ENCODE assay signal across 13 mouse cellular contexts in genomic region chr9:37021586-37022230, GRCm38 (mm10).
DNase-seq lines count a peak whose midpoint lies in the region; ATAC-seq lines count a peak whose summit lies in the region.
"Had no signal": no experiment of that assay in that cellular context is flagged by ENCODE, and none has a peak within 500 bp of the region (broad histone marks: within the 10 kb centered on the region; RNA-seq: fewer than 3 reads in every experiment).

No protein-coding gene starts in this region.

- H3K9ac ChIP-seq in forebrain, embryonic 12.5 days, result no peak overlapping the region
- no peak overlapping the region for H3K9ac ChIP-seq in forebrain, embryonic 16.5 days (replicated peaks; ENCODE audit: low read depth, low read length)
- no peak overlapping the region for H3K9ac ChIP-seq in kidney, embryonic 16.5 days (replicated peaks; ENCODE audit: low read length)
- no peak overlapping the region for H3K9ac ChIP-seq in forebrain, embryonic 15.5 days (replicated peaks)
- H3K9ac ChIP-seq in neural tube, embryonic 13.5 days, result no peak overlapping the region
- H3K9ac ChIP-seq: limb, embryonic 12.5 days; lung, embryonic 15.5 days had no signal

- no peak overlapping the region for H3K4me3 ChIP-seq in forebrain, embryonic 12.5 days (replicated peaks)
- no peak overlapping the region for H3K4me3 ChIP-seq in forebrain, embryonic 16.5 days (replicated peaks; ENCODE audit: low read length)
- no peak overlapping the region for H3K4me3 ChIP-seq in kidney, embryonic 16.5 days (ENCODE audit: low read length)
- no peak overlapping the region for H3K4me3 ChIP-seq in forebrain, embryonic 15.5 days
- H3K4me3 ChIP-seq in neural tube, embryonic 13.5 days, result no peak overlapping the region
- H3K4me3 ChIP-seq: limb, embryonic 12.5 days; lung, embryonic 15.5 days; myocyte had no signal

- H3K9me3 ChIP-seq in forebrain, embryonic 12.5 days, result no peaks in the 10 kb centered on the region
- no peaks in the 10 kb centered on the region for H3K9me3 ChIP-seq in forebrain, embryonic 16.5 days (ENCODE audit: control insufficient read depth, low read length)
- H3K9me3 ChIP-seq in kidney, embryonic 16.5 days (ENCODE audit: low read length), result no peaks in the 10 kb centered on the region
- H3K9me3 ChIP-seq in forebrain, embryonic 15.5 days, result no peaks in the 10 kb centered on the region
- H3K9me3 ChIP-seq in neural tube, embryonic 13.5 days, result no peaks in the 10 kb centered on the region
- H3K9me3 ChIP-seq: limb, embryonic 12.5 days; lung, embryonic 15.5 days had no signal

- peak overlapping the region; percentile 68 for H3K27ac ChIP-seq in forebrain, embryonic 12.5 days
- no peak overlapping the region for H3K27ac ChIP-seq in forebrain, embryonic 16.5 days (ENCODE audit: low read length)
- 0 out of 2 replicates have a peak overlapping the region, but pooled peaks have one; percentile 6 for H3K27ac ChIP-seq in kidney, embryonic 16.5 days (ENCODE audit: low read length)
- 0 out of 2 replicates have a peak overlapping the region, but pooled peaks have one; percentile 22 for H3K27ac ChIP-seq in forebrain, embryonic 15.5 days (replicated peaks)
- H3K27ac ChIP-seq in neural tube, embryonic 13.5 days (replicated peaks), result peak overlapping the region; percentile 46
- H3K27ac ChIP-seq: limb, embryonic 12.5 days; lung, embryonic 15.5 days had no signal

- peak; percentile 39 for ATAC-seq in forebrain, embryonic 12.5 days (ENCODE audit: low FRiP score)
- ATAC-seq in forebrain, embryonic 16.5 days, result no peak
- ATAC-seq in kidney, embryonic 16.5 days (ENCODE audit: low FRiP score, low TSS enrichment), result peak; percentile 46; the same call in 1 of the 2 replicates
- no peak; the same call in 1 of the 2 replicates for ATAC-seq in forebrain, embryonic 15.5 days (replicated peaks)
- no peak for ATAC-seq in neural tube, embryonic 13.5 days (ENCODE audit: low read depth)

- no peaks in the 10 kb centered on the region; the same call in 1 of the 2 replicates for H3K27me3 ChIP-seq in forebrain, embryonic 12.5 days
- H3K27me3 ChIP-seq in forebrain, embryonic 16.5 days (replicated peaks; ENCODE audit: control insufficient read depth, insufficient read depth, low read length), result no peaks in the 10 kb centered on the region
- H3K27me3 ChIP-seq in kidney, embryonic 16.5 days (ENCODE audit: insufficient read depth, low read length), result no peaks in the 10 kb centered on the region
- no peaks in the 10 kb centered on the region for H3K27me3 ChIP-seq in forebrain, embryonic 15.5 days
- H3K27me3 ChIP-seq in neural tube, embryonic 13.5 days, result no peaks in the 10 kb centered on the region
- H3K27me3 ChIP-seq: lung, embryonic 15.5 days had no signal

- H3K36me3 ChIP-seq in forebrain, embryonic 12.5 days (replicated peaks), result no peaks in the 10 kb centered on the region
- no peaks in the 10 kb centered on the region for H3K36me3 ChIP-seq in forebrain, embryonic 16.5 days (ENCODE audit: control insufficient read depth, insufficient read depth)
- H3K36me3 ChIP-seq in kidney, embryonic 16.5 days (ENCODE audit: insufficient read depth, low read length), result no peaks in the 10 kb centered on the region
- H3K36me3 ChIP-seq in forebrain, embryonic 15.5 days, result no peaks in the 10 kb centered on the region
- H3K36me3 ChIP-seq in neural tube, embryonic 13.5 days, result no peaks in the 10 kb centered on the region
- H3K36me3 ChIP-seq: limb, embryonic 12.5 days; lung, embryonic 15.5 days had no signal

- peaks cover 51% of the 10 kb centered on the region for H3K4me1 ChIP-seq in forebrain, embryonic 12.5 days
- peaks cover 32% of the 10 kb centered on the region for H3K4me1 ChIP-seq in forebrain, embryonic 16.5 days (replicated peaks; ENCODE audit: control insufficient read depth, insufficient read depth, low read length)
- peaks cover 21% of the 10 kb centered on the region for H3K4me1 ChIP-seq in kidney, embryonic 16.5 days (ENCODE audit: insufficient read depth, low read length)
- H3K4me1 ChIP-seq in forebrain, embryonic 15.5 days, result peaks cover 38% of the 10 kb centered on the region
- peaks cover 68% of the 10 kb centered on the region for H3K4me1 ChIP-seq in neural tube, embryonic 13.5 days (replicated peaks)

- WGBS in forebrain, embryonic 12.5 days, result 19% methylated on average over 3 of the region's 3 CpGs
- 16% methylated on average over 3 of the region's 3 CpGs for WGBS in forebrain, embryonic 16.5 days
- 32% methylated on average over 3 of the region's 3 CpGs for WGBS in kidney, embryonic 16.5 days
- 19% methylated on average over 3 of the region's 3 CpGs for WGBS in forebrain, embryonic 15.5 days
- 18% methylated on average over 3 of the region's 3 CpGs for whole genome bisulfite sequencing in neural tube, embryonic 13.5 days

- DNase-seq in kidney, adult 8-10 months, result no peak
- DNase-seq in cerebellum, postnatal 4 days (ENCODE audit: low spot score in 2 of 2), result no peak
- no peak for DNase-seq in urinary bladder, postnatal 10 days (ENCODE audit: low spot score)
- DNase-seq: gastrocnemius, postnatal 14 days; right cerebral cortex, adult 18-20 months had no signal

- no peak overlapping the region for H3K4me2 ChIP-seq in forebrain, embryonic 12.5 days
- no peak overlapping the region for H3K4me2 ChIP-seq in forebrain, embryonic 16.5 days (ENCODE audit: low read length)
- no peak overlapping the region for H3K4me2 ChIP-seq in kidney, embryonic 16.5 days (replicated peaks; ENCODE audit: low read depth, low read length)
- H3K4me2 ChIP-seq in forebrain, embryonic 15.5 days (replicated peaks), result no peak overlapping the region
- no peak overlapping the region for H3K4me2 ChIP-seq in neural tube, embryonic 13.5 days
- H3K4me2 ChIP-seq: limb, embryonic 12.5 days; lung, embryonic 15.5 days had no signal

Comparison
In these comparisons a context has a peak if more than half of its experiments do, and no peak if none do; other contexts are left out.
1. ATAC-seq: peak in forebrain, embryonic 12.5 days (single experiment) and kidney, embryonic 16.5 days (single experiment); none in forebrain, embryonic 16.5 days (single experiment), forebrain, embryonic 15.5 days (single experiment) and neural tube, embryonic 13.5 days (single experiment).